Mouse (Mus musculus) limb, embryonic 12.5 days (tissue): ENCODE data around the gene Gm43517. TPM values are rescaled to one million over a fixed set of nuclear protein-coding genes. Genes with fewer than 3 reads are reported as not detected.

Source experiments
- ATAC-seq: fragments of 200-750 bp; cut with Nextera tagmentation; 2 replicates; pipeline ENCODE4 v1.8.0; 2017; ENCODE audit warnings: low read depth, moderate TSS enrichment; ENCODE audit not compliant: insufficient number of reproducible peaks, insufficient read depth, low FRiP score, low TSS enrichment
- H3K27ac ChIP-seq: fragments of 300-500 bp; sonication (generic); 2 replicates; pipeline ENCODE4 v1.5.1; 2016; ENCODE audit warnings: mild to moderate bottlenecking, moderate library complexity
- H3K27me3 ChIP-seq: fragments of 300-500 bp; sonication (generic); 2 replicates; pipeline ENCODE4 v1.6.1; 2016; ENCODE audit warnings: mild to moderate bottlenecking, moderate library complexity
- H3K36me3 ChIP-seq: fragments of 300-500 bp; sonication (generic); 2 replicates; pipeline ENCODE4 v1.6.1; 2016; ENCODE audit warnings: mild to moderate bottlenecking, moderate library complexity
- H3K4me1 ChIP-seq: fragments of 300-500 bp; sonication (generic); replicated peaks from 2 replicates; pipeline ENCODE4 v1.6.1; 2016
- H3K4me2 ChIP-seq: fragments of 300-500 bp; sonication (generic); 2 replicates; pipeline ENCODE4 v1.6.1; 2016; ENCODE audit warnings: mild to moderate bottlenecking, moderate library complexity
- H3K4me3 ChIP-seq: fragments of 300-500 bp; sonication (generic); replicated peaks from 2 replicates; pipeline ENCODE4 v1.5.1; 2016; ENCODE audit warnings: mild to moderate bottlenecking
- H3K9ac ChIP-seq: fragments of 300-500 bp; sonication (generic); replicated peaks from 2 replicates; pipeline ENCODE4 v1.6.1; 2016; ENCODE audit warnings: mild to moderate bottlenecking, moderate library complexity
- H3K9me3 ChIP-seq: fragments of 300-500 bp; sonication (generic); 2 replicates; pipeline ENCODE4 v1.6.1; 2016; ENCODE audit warnings: mild to moderate bottlenecking, moderate library complexity
- WGBS: fragments of 180-500 bp; shearing (Covaris S2); methylation state at CpG from one replicate; pipeline ENCODE4 v1.1.7; 2016; 5-methylcytosine and 5-hydroxymethylcytosine counted together
- polyA plus RNA-seq: library from polyadenylated mRNA; unstranded; fragments of >200 nt; fragmentation: Nextera tagmentation; extraction: Ambion mirVana; gene quantifications from 2 replicates; pipeline ENCODE4 v1.2.1, GENCODE M21; 2016

The Gm43517 gene
- polyA plus RNA-seq, 1 experiment from 2014 or later, result not detected

- H3K27ac ChIP-seq, result no peak overlapping the region
- H3K9ac ChIP-seq, result no peak overlapping the region
- H3K36me3 ChIP-seq, result no peaks in the 10 kb centered on the region
- 46% methylated on average over 1 of the region's 1 CpGs for WGBS
- H3K4me2 ChIP-seq, result no peak overlapping the region
- no peak for ATAC-seq
- H3K27me3 ChIP-seq, result peaks cover 68% of the 10 kb centered on the region
- no peaks in the 10 kb centered on the region for H3K9me3 ChIP-seq
- H3K4me1 ChIP-seq, result peaks cover 6% of the 10 kb centered on the region
- H3K4me3 ChIP-seq, result no peak overlapping the region
These were observed 11.8 kb downstream of the Gm43517 start for GRCm38 (mm10) chr12:49396776-49397175.

GRCm38 (mm10) chr12:49397443-49398162 lies 12.6 kb downstream of the Gm43517 start:
- no peak overlapping the region for H3K4me3 ChIP-seq
- H3K4me2 ChIP-seq, result no peak overlapping the region
- ATAC-seq, result no peak
- H3K36me3 ChIP-seq, result no peaks in the 10 kb centered on the region
- peaks cover 62% of the 10 kb centered on the region for H3K27me3 ChIP-seq
- no peak overlapping the region for H3K27ac ChIP-seq
- 26% methylated on average over 4 of the region's 4 CpGs for WGBS
- H3K9ac ChIP-seq, result no peak overlapping the region
- H3K9me3 ChIP-seq, result no peaks in the 10 kb centered on the region
- H3K4me1 ChIP-seq, result peaks cover 6% of the 10 kb centered on the region

- ATAC-seq, result no peak
- Histone ChIP-seq H3K27ac (no peak overlapping the region), H3K9ac (no peak overlapping the region), H3K9me3 (no peaks in the 10 kb centered on the region), H3K4me3 (no peak overlapping the region), H3K36me3 (no peaks in the 10 kb centered on the region), H3K27me3 (peaks cover 63% of the 10 kb centered on the region), H3K4me2 (no peak overlapping the region), H3K4me1 (peaks cover 6% of the 10 kb centered on the region)
These were observed 13.2 kb downstream of the Gm43517 start for GRCm38 (mm10) chr12:49398163-49398540.

- H3K4me1 ChIP-seq, result peaks cover 6% of the 10 kb centered on the region
- no peak overlapping the region for H3K4me3 ChIP-seq
- ATAC-seq, result no peak
- no peak overlapping the region for H3K9ac ChIP-seq
- no peaks in the 10 kb centered on the region for H3K36me3 ChIP-seq
- H3K9me3 ChIP-seq, result no peaks in the 10 kb centered on the region
- H3K27me3 ChIP-seq, result peaks cover 65% of the 10 kb centered on the region
- no peak overlapping the region for H3K4me2 ChIP-seq
- 17% methylated on average over 3 of the region's 3 CpGs for WGBS
- no peak overlapping the region for H3K27ac ChIP-seq
These were observed 13.7 kb downstream of the Gm43517 start for GRCm38 (mm10) chr12:49398636-49399035.

- peaks cover 6% of the 10 kb centered on the region for H3K4me1 ChIP-seq
- H3K4me3 ChIP-seq, result no peak overlapping the region
- H3K36me3 ChIP-seq, result no peaks in the 10 kb centered on the region
- H3K27me3 ChIP-seq, result peaks cover 60% of the 10 kb centered on the region
- 2% methylated on average over 1 of the region's 1 CpGs for WGBS
- H3K27ac ChIP-seq, result no peak overlapping the region
- H3K9me3 ChIP-seq, result no peaks in the 10 kb centered on the region
- no peak overlapping the region for H3K9ac ChIP-seq
- ATAC-seq, result no peak
- H3K4me2 ChIP-seq, result no peak overlapping the region
These were observed 14.6 kb downstream of the Gm43517 start for GRCm38 (mm10) chr12:49399611-49400010.

- no peak for ATAC-seq
- H3K36me3 ChIP-seq, result no peaks in the 10 kb centered on the region
- no peaks in the 10 kb centered on the region for H3K9me3 ChIP-seq
- WGBS, result 4% methylated on average over 9 of the region's 9 CpGs
- no peak overlapping the region for H3K9ac ChIP-seq
- H3K4me1 ChIP-seq, result peaks cover 6% of the 10 kb centered on the region
- H3K4me3 ChIP-seq, result no peak overlapping the region
- no peak overlapping the region for H3K4me2 ChIP-seq
- H3K27ac ChIP-seq, result no peak overlapping the region
- peaks cover 57% of the 10 kb centered on the region for H3K27me3 ChIP-seq
These were observed 15.3 kb downstream of the Gm43517 start for GRCm38 (mm10) chr12:49400036-49400852.

- ATAC-seq, result peak; percentile 52; the same call in 1 of the 2 replicates
- Histone ChIP-seq H3K9ac (no peak overlapping the region), H3K27me3 (peaks cover 55% of the 10 kb centered on the region)
These were observed 15.8 kb downstream of the Gm43517 start for GRCm38 (mm10) chr12:49400853-49401118.

GRCm38 (mm10) chr12:49401119-49401795 lies 16.3 kb downstream of the Gm43517 start:
- Histone ChIP-seq H3K4me1 (peaks cover 6% of the 10 kb centered on the region), H3K9me3 (no peaks in the 10 kb centered on the region), H3K27me3 (peaks cover 55% of the 10 kb centered on the region), H3K36me3 (no peaks in the 10 kb centered on the region), H3K4me3 (peak overlapping the region; percentile 45), H3K9ac (no peak overlapping the region; the same call in 1 of the 2 replicates), H3K27ac (no peak overlapping the region), H3K4me2 (peak overlapping the region; percentile 82)
- WGBS, result under 1% methylated on average over 68 of the region's 68 CpGs
- ATAC-seq, result peak; percentile 47; the same call in 1 of the 2 replicates

More at GRCm38 (mm10) chr12:49400853-49401118, 15.8 kb downstream of the Gm43517 start:
- Histone ChIP-seq H3K9me3 (no peaks in the 10 kb centered on the region), H3K27ac (no peak overlapping the region), H3K4me2 (peak overlapping the region; percentile 82), H3K4me1 (peaks cover 6% of the 10 kb centered on the region), H3K4me3 (peak overlapping the region; percentile 45), H3K36me3 (no peaks in the 10 kb centered on the region)
- WGBS, result under 1% methylated on average over 8 of the region's 8 CpGs

GRCm38 (mm10) chr12:49401796-49402130 lies 16.8 kb downstream of the Gm43517 start:
- H3K9me3 ChIP-seq, result no peaks in the 10 kb centered on the region
- H3K36me3 ChIP-seq, result no peaks in the 10 kb centered on the region
- H3K27ac ChIP-seq, result no peak overlapping the region
- H3K9ac ChIP-seq, result no peak overlapping the region
- H3K4me2 ChIP-seq, result peak overlapping the region; percentile 82
- no peak for ATAC-seq
- peaks cover 6% of the 10 kb centered on the region for H3K4me1 ChIP-seq
- 0% methylated on average over 5 of the region's 5 CpGs for WGBS
- H3K27me3 ChIP-seq, result peaks cover 53% of the 10 kb centered on the region
- H3K4me3 ChIP-seq, result peak overlapping the region; percentile 45

- Histone ChIP-seq H3K27ac (no peak overlapping the region), H3K9ac (no peak overlapping the region), H3K4me1 (no peaks in the 10 kb centered on the region), H3K36me3 (no peaks in the 10 kb centered on the region), H3K27me3 (peaks cover 11% of the 10 kb centered on the region), H3K9me3 (no peaks in the 10 kb centered on the region), H3K4me3 (no peak overlapping the region), H3K4me2 (no peak overlapping the region)
- ATAC-seq, result no peak
- 78% methylated on average over 2 of the region's 2 CpGs for WGBS
These were observed 24.9 kb downstream of the Gm43517 start for GRCm38 (mm10) chr12:49409833-49410232.

GRCm38 (mm10) chr12:49417963-49418362 lies 33.0 kb downstream of the Gm43517 start:
- Histone ChIP-seq H3K4me3 (no peak overlapping the region), H3K4me2 (no peak overlapping the region), H3K9me3 (no peaks in the 10 kb centered on the region), H3K9ac (no peak overlapping the region), H3K4me1 (no peaks in the 10 kb centered on the region), H3K27ac (no peak overlapping the region), H3K27me3 (no peaks in the 10 kb centered on the region), H3K36me3 (no peaks in the 10 kb centered on the region)
- ATAC-seq, result no peak
- 68% methylated on average over 3 of the region's 3 CpGs for WGBS
